Mouse (Mus musculus): ENCODE measurements at regions not wholly inside any gene's neighbourhood (a gene's known extent, or its start where the extent isn't known, plus 50 kb on each side); places are given as distances from the start of the nearest gene placed in this dataset.

DNA sequence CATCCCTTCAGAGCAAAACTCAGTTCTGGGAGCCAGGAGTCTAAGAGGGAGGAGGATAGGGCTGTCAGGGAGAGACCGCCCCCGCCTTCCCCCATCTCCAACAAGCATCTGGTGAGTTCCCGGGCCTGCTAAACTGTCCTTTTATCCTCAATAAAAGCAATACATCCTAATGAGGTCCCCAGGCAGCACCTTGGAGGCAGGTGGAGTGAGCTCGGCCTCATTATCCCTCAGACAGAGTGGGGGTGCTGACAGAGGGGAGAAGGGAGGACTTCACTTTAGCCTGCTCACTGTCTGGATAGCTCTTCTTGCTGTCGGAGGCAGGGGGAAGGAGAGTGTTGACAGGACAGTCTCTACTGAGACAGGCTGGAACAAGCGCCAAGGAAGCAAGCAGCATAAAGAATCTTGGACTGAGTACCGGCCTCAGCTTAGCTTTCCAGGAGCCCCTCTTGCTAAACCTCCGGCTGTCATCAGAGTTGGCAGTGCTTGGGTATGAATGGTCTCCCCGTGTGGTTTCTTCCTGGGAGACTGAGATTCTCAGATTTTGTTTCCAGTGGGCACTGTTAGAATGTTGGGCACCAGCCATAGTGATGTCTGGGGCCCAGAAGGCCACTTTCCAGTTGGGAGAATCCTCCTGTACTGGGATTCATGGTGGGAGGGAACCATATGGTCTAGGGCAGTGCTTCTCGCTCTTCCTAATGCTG is 537.3 kb downstream of the Tbc1d22a start:
- no peak for TF ChIP-seq TAL1 (IDR thresholded peaks at IDR 0.05; ENCODE audit: low read length)
- TF ChIP-seq GATA1 (IDR thresholded peaks at IDR 0.05; ENCODE audit: low read length), result no peak
